Mouse (Mus musculus) CD4-positive, CD25-positive, alpha-beta regulatory T cell (primary cell): ENCODE data around the gene Olfr1112. TPM values are rescaled to one million over a fixed set of nuclear protein-coding genes. Genes with fewer than 3 reads are reported as not detected.

ENCODE experiments used
- polyA plus RNA-seq: library from polyadenylated mRNA; unstranded; fragments of 100-300 nt; shearing (Covaris generic); gene quantifications from one replicate; pipeline ENCODE4 v1.2.1, GENCODE M21; 2017

Olfr1112 gene
- polyA plus RNA-seq, result not detected

GRCm38 (mm10) chr2:87187498-87187897 lies at the start of gene Olfr1112:
Olfr1112 (plus strand) TSS chr2:87187798.

GRCm38 (mm10) chr2:87140200-87140599 lies 47.4 kb upstream of the Olfr1112 start, which contains the start of gene Olfr1110:
Olfr1110 (minus strand) TSS chr2:87140300.

GRCm38 (mm10) chr2:87152524-87152923 lies 35.1 kb upstream of the Olfr1112 start, which contains the start of gene Olfr1111:
Olfr1111 (minus strand) TSS chr2:87152624.

GRCm38 (mm10) chr2:87208670-87209069 lies 21.1 kb downstream of the Olfr1112 start, which contains the start of gene Olfr1113:
Olfr1113 (plus strand) TSS chr2:87208970.

Other genes starting within 250 kb of the Olfr1112 start
- gene Olfr1099, start 227.1 kb upstream of the Olfr1112 start, polyA plus RNA-seq, result not detected
- gene Olfr1100, start 207.8 kb upstream of the Olfr1112 start, polyA plus RNA-seq, result not detected
- not detected for gene Olfr1101, start 196.6 kb upstream of the Olfr1112 start, polyA plus RNA-seq
- gene Olfr1102, start 189.4 kb upstream of the Olfr1112 start, polyA plus RNA-seq, result not detected
- not detected for gene Olfr1104, start 160.7 kb upstream of the Olfr1112 start, polyA plus RNA-seq
- gene Olfr1105, start 151.3 kb upstream of the Olfr1112 start, polyA plus RNA-seq, result not detected
- not detected for gene Olfr1106, start 135.5 kb upstream of the Olfr1112 start, polyA plus RNA-seq
- gene Olfr1107, start 112.0 kb upstream of the Olfr1112 start, polyA plus RNA-seq, result not detected
- gene Olfr1109, start 91.8 kb upstream of the Olfr1112 start, polyA plus RNA-seq, result 0.17 TPM
- gene Olfr259, start 73.2 kb upstream of the Olfr1112 start, polyA plus RNA-seq, result not detected
- not detected for gene Olfr1110, start 47.5 kb upstream of the Olfr1112 start, polyA plus RNA-seq
- gene Olfr1111, start 35.2 kb upstream of the Olfr1112 start, polyA plus RNA-seq, result not detected
- gene Olfr1113, start 21.2 kb downstream of the Olfr1112 start, polyA plus RNA-seq, result not detected
- gene Olfr1115, start 60.2 kb downstream of the Olfr1112 start, polyA plus RNA-seq, result not detected
- gene Olfr1116, start 79.7 kb downstream of the Olfr1112 start, polyA plus RNA-seq, result 0.02 TPM
- gene Olfr1118, start 119.8 kb downstream of the Olfr1112 start, polyA plus RNA-seq, result not detected
- 0.07 TPM for gene Olfr1120, start 167.0 kb downstream of the Olfr1112 start, polyA plus RNA-seq
- not detected for gene Olfr1121, start 182.1 kb downstream of the Olfr1112 start, polyA plus RNA-seq
- 0.16 TPM for gene Olfr1122, start 198.1 kb downstream of the Olfr1112 start, polyA plus RNA-seq
- not detected for gene Olfr1123, start 228.8 kb downstream of the Olfr1112 start, polyA plus RNA-seq
- 0.19 TPM for gene Olfr1124, start 242.5 kb downstream of the Olfr1112 start, polyA plus RNA-seq